Comparison of ENCODE assay signal across 8 mouse cellular contexts in genomic region chr9:116323871-116324721, GRCm38 (mm10).
A peak's percentile ranks its signal among the peaks of the same experiment; 100 is the strongest.
DNase-seq lines count a peak whose midpoint lies in the region; ATAC-seq lines count a peak whose summit lies in the region.

No protein-coding gene starts in this region.

- H3K36me3 ChIP-seq in embryonic facial prominence, embryonic 15.5 days: no peaks in the 10 kb centered on the region
- H3K36me3 ChIP-seq in heart, embryonic 14.5 days (ENCODE audit: control insufficient read depth, insufficient read depth, low read length): no peaks in the 10 kb centered on the region

- no peak overlapping the region for H3K4me3 ChIP-seq in embryonic facial prominence, embryonic 15.5 days (replicated peaks)
- no peak overlapping the region for H3K4me3 ChIP-seq in heart, embryonic 14.5 days (ENCODE audit: control insufficient read depth in 1 of 2, insufficient read depth in 1 of 2, low read depth in 1 of 2, low read length in 2 of 2)

- 0 out of 2 replicates have a peak, but pooled peaks have one; percentile 44 for ATAC-seq in embryonic facial prominence, embryonic 15.5 days (ENCODE audit: insufficient number of reproducible peaks, low FRiP score, low TSS enrichment, low read depth)
- peak; percentile 44; the same call in 1 of the 2 replicates for ATAC-seq in heart, embryonic 14.5 days (ENCODE audit: insufficient number of reproducible peaks, insufficient read depth, low FRiP score, low read depth)

- H3K27ac ChIP-seq in embryonic facial prominence, embryonic 15.5 days (replicated peaks): no peak overlapping the region
- H3K27ac ChIP-seq in heart, embryonic 14.5 days (replicated peaks in 1 of 2; ENCODE audit: control insufficient read depth in 1 of 2, insufficient read depth in 1 of 2, low read depth in 2 of 2, low read length in 2 of 2): peak overlapping the region; percentile 58 to 59; a peak in 3 of 4 replicates

- no peaks in the 10 kb centered on the region for H3K27me3 ChIP-seq in embryonic facial prominence, embryonic 15.5 days
- no peaks in the 10 kb centered on the region for H3K27me3 ChIP-seq in heart, embryonic 14.5 days (ENCODE audit: control insufficient read depth, insufficient read depth, low read length)

- DNase-seq in kidney, adult 11 months: peak; percentile 11
- no peak for DNase-seq in kidney, postnatal 10 days
- peak; percentile 78 for DNase-seq in lung, postnatal 36 days
- DNase-seq in embryo, embryonic 10 days (ENCODE audit: low spot score): no peak
- DNase-seq in left cerebral cortex, adult 8-10 months (ENCODE audit: low spot score in 2 of 2): no peak
- no peak for DNase-seq in thymus, adult 18-20 months

- WGBS in embryonic facial prominence, embryonic 15.5 days: 78% methylated on average over 9 of the region's 9 CpGs
- 63% methylated on average over 9 of the region's 9 CpGs for WGBS in heart, embryonic 14.5 days

- no peak overlapping the region for H3K4me2 ChIP-seq in embryonic facial prominence, embryonic 15.5 days (replicated peaks)
- no peak overlapping the region for H3K4me2 ChIP-seq in heart, embryonic 14.5 days (ENCODE audit: low read length)

- H3K4me1 ChIP-seq in embryonic facial prominence, embryonic 15.5 days: peaks cover 10% of the 10 kb centered on the region
- peaks cover 17 to 20% of the 10 kb centered on the region in 2 experiments for H3K4me1 ChIP-seq in heart, embryonic 14.5 days (ENCODE audit: control insufficient read depth in 2 of 2, insufficient read depth in 2 of 2, low read length in 2 of 2)

- H3K9ac ChIP-seq in embryonic facial prominence, embryonic 15.5 days: no peak overlapping the region
- no peak overlapping the region for H3K9ac ChIP-seq in heart, embryonic 14.5 days (ENCODE audit: low read length)

- H3K9me3 ChIP-seq in embryonic facial prominence, embryonic 15.5 days (replicated peaks): no peaks in the 10 kb centered on the region
- no peaks in the 10 kb centered on the region for H3K9me3 ChIP-seq in heart, embryonic 14.5 days (ENCODE audit: control insufficient read depth, low read length)

Comparison
In these comparisons a context has a peak if more than half of its experiments do, and no peak if none do; other contexts are left out.
1. DNase-seq: peak in kidney, adult 11 months (single experiment) and lung, postnatal 36 days (single experiment); none in kidney, postnatal 10 days (single experiment), embryo, embryonic 10 days (single experiment), left cerebral cortex, adult 8-10 months (0 of 2) and thymus, adult 18-20 months (0 of 2).